Mouse (Mus musculus): ENCODE data around the gene Mdk. TPM values are rescaled to one million over a fixed set of nuclear protein-coding genes. Genes with fewer than 3 reads are reported as not detected.
A peak's percentile ranks its signal among the peaks of the same experiment; 100 is the strongest.

The Mdk gene
- total RNA-seq, 2 experiments from 2014 or later: 3.3 to 3.4 TPM

DNA sequence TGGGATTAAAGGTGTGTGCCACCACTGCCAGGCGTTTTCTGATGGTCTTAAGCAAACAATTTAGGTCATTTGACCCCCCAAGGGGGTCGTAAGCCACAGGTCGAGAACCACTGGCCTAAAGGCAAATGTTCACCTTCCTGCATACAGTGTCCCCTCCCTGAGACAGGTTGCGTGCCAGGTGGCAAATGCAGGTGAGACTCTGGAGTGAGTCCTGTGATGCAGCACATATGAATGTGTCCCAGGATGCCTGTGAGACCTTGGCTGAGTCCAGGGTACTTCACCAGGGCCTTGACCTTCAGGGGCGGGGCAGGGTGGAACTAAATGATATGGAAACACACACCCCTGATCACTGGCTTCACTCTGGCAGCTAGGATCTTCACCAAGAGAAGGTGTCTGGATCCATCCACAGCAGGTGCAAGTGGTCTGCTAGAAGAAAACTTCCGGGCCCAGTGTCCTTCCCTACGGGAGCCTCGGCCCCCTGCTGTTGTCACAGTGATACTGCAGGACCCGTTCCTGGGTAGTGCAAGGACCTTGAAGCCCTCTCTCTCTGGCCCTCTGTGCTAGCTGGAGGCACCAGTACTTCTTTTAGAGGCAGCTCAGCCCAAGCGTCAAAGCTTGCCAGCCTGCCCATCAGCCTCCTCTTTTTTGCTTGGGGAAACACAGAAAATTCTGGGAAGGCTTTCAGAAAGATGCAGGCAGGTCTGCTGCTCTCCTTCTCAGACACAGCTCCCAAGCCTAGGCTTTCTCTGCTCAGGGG is 26.8 kb upstream of the Mdk start:
- peak; percentile 45 for DNase-seq

DNA sequence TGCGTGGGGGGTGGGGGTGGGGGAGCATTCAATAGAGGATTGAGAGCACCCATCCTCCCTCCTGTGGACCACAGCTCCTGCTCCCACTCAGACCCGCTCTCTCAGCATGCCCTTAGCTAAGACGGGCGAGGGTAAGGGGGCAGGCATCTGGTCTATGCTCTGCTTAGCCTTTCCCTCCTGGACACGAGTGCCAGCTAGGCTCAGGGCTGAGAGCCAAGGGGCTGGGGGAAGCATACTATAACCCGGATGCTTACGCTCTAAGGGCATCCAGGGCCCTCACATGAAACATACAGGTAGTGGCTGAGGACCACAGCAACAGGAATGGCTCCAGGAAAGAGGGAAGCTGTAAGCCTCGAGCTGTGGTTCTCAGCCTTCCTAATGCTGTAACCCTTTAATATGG is 26.0 kb upstream of the Mdk start:
- DNase-seq: no peak

DNA sequence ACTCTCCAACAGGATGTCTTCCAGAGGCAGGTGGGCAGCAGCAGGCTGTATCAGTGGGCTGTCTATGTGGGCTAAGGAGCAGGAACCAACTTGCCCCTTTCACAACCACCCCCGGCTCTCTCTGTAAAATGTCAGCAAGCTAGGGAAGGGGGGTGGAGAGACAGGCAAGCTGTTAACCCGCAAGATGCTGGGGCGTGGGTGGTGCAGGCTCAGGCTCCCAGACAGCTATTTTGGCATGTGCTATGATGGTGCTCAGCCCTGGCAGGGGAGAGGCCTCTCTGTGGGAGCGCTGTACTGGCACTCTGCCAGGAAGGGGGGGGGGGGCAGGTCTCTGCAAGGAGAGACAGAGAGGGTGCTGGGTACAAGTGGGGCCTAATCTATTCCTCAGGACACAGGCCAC is 25.0 kb upstream of the Mdk start:
- peak; percentile 30 for DNase-seq

DNA sequence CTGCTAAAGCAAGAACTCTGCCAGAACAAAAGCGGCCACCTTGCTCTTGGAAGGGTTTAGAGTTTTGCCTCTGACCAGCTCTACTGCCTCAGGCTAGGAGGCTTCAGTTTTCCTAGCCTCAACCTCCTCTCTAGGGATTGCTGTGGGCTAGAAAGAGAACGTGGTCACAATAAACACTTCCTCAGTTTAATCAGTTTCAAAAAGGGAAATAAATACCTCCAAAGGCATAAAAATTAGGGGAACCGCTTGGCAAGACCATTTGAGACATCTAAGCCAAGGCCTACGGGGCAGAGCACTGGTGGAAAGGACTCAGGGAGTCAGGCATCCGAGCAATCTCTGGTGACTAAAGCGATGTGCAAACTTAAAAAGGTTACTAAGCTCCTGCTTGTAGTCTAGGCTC is 23.8 kb upstream of the Mdk start:
- DNase-seq: no peak

DNA sequence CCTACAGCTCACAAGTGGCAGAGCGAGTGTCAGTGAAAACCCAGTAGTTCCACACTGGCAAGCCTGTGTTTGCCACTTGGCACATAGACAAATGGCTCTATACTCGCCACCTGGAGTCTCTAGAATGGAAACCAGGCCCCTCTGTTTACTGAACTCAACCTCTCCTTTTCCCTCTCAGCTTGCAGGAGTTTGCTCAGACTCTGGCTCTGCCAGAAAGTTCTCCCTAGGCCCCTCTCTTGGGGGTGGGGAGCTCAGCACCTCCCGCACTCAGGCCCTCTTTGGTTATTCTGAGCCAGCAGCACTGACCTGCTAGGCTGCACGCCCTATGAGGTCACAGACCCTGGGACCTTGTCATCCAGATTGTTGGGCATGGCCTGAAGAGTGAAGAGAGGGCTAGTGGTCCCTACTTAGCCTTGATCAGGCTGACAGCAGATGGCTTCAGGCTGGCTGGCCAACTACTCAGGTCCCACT is 23.1 kb upstream of the Mdk start:
- peak; percentile 6 for DNase-seq

DNA sequence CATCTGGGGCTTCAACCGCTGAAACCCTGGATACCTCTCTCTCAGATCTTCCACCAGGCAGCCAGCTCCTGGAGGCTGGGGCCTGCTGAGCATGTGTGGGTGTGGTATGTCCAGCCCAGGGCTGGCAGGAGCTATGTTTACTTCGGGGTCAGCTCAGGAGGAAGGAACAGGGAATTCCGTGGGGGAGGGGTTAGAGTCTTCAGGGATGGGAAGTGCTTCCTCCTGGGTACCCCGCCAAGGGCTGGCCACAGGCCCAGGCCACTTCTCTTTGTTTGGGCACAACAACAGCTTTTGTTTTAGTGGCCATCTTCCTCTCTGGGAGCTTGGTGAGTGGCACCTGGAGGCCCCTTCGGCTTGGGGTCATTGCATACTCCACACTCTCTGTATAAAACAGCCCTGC is 21.7 kb upstream of the Mdk start:
- peak; percentile 70 for DNase-seq

DNA sequence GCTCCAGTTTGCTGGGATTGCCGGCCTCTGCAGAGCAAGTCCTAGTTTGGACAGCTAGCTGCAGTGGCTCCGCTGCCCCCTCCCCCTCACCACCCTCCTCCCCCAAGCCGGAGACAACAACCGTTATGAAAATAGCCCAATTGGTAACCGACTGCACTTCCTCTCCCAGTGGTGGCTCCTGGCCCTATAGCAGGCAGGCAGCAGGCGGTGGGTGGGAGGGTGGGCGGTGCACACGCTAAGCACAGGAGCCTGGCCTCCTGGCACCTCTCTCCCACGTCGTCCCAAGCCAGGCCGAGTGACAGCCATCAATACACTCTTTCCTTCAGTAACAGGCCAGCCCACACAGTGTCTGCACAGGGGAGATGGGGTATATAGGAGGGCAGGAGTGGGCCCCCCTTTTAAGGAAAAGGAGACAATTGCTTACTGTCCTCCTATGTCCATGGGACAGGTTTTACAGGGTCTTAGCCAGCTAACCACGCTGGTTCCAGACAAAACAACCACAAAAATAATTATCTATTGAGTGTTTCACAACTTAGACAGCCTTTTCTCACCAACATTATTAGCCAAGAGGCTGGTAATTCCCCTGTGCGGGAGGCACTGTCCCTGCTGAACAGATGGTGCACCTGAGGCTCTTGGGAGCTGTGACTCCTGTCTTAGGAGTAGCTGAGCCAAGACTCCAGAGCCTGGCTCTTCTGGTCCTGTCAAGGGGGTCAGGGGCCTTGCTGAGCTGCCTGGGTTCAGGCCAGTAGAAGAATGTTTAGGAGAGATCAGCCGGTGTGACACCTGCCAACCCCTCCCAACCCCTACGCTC is 18.4 kb upstream of the Mdk start:
- peak; percentile 77 for DNase-seq

DNA sequence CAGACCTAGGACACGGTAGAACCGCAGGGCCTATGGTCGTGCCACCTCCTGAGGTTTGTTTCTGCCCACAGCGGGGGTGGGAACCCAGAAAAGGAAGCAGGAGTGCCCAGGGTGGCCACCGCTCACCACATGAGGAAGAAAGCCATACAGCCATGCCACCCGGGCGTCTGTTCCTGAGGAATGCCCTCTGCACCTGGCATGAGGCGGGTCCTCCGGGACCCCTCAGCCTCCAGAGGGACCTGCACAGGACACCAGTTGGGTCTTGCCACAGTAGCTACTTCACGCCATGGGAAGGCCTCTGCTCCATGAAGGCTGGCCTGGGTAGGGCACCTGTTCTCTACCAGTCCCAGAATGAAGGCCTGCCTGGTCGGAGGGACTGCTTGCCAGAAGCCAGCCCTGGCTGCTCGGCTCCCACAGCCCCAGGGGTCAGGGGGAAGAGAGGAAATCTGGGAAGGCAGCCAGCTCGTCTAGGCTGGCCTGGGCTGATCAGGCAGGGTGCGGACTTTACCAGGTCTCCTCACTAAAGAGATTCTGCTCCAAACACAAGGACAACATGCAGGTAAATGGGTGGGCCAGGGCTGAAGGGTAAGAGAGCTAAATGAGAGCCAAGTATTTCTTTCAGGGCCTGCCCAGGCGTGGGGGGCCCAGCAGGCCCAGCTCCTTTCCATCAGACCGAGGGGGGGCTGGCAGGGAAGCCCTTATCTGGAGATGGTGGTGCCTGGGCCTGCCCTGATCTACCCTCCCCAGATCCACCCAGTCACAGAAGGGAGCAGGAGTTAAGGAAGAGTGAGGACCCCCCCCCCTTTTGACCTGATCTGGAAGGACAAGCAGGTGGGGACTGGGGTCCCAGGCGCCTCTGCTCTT is 17.5 kb upstream of the Mdk start:
- peak; percentile 64 for DNase-seq

DNA sequence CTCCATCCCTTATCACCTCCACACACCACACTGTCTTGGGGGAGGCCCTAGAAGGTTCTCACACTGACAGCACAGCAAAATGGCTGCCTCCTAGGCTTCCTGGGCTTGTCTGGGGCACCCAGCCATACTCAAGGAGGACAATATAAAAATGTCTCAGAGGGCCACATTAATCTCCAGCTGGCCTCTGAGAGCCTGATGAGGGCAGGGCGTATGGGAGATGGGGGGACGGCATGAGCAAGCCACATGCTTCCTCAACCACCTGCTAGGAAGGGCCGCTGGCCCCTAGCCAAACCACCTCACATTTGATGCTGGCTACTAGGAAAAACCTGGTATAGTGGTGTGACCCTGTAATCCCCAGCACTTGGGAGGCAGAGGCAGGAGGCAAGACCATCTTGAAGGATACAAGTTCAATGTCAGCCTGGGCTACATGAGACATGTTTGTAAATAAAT is 16.7 kb upstream of the Mdk start:
- peak; percentile 28 for DNase-seq

DNA sequence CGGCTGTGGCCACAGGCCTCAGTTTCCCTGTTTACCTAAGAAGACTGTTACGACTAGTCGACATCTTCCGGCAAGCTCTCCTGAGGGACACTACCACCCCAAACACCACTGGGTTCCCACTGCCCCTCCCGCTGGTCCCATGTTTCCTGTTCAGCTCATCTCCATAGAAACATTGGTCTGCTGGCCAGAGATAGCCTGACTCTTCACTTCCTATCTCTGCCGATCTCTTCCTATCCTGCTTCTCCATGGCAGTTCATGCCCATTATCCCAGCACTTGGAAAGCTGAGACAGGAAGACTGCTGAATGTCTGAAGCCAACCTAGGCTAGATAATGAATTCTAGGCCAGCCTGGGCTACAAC is 16.0 kb upstream of the Mdk start:
- DNase-seq: peak; percentile 36

DNA sequence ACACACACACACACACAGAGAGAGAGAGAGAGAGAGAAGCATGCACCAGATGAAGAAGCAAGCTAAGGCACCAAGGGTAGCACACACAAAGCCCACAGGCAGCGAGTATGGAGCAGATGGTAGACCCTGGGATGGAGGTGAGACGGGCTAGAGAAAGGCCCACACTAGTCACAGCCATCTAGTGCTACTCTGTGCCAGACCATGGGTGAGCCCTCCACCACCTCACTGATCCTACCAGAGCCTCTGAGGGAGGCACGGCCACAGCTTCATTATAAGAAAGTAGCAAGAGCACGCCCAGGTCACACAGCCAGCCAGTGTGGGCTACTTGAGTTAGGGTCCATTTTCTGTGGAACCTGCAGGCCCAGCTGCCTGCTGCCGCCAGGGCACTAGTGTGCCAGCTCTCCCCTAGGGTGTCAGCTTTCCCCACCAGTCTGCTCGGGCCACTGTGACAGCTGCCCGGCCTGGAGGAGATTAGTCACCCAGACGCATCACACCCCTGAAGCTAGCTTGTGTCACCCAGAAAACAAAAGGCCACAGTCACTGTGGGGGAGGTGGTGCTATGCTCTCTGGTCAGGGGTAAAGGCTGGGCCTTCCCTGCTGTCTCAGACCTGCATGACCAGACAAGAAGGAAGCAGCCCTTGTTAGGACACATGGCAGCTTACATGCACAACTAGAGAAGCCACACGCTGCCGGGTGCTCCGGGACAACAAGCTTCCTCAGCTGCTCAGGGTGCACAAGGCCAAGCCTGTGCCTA is 15.5 kb upstream of the Mdk start:
- peak; percentile 68 for DNase-seq

DNA sequence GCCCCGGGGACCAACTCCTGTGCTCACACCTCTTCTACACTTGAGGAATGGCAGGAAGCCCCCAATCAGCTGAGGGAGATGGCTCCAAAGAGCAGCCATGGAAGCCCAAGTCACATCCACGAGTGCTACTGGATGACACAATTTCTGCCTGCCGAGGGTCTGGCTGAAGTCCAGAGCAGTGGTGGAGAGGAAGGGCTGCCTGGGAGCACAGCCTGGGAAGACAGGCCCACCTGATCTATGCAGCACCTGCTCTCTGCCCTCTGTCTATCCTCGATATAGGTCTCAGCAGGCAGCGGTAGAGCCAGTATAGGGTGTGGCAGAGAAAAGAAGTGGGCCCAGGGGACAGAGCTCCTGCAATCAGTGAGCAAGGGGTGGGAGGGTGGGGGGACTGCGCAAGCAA is 14.7 kb upstream of the Mdk start:
- DNase-seq: peak; percentile 30

DNA sequence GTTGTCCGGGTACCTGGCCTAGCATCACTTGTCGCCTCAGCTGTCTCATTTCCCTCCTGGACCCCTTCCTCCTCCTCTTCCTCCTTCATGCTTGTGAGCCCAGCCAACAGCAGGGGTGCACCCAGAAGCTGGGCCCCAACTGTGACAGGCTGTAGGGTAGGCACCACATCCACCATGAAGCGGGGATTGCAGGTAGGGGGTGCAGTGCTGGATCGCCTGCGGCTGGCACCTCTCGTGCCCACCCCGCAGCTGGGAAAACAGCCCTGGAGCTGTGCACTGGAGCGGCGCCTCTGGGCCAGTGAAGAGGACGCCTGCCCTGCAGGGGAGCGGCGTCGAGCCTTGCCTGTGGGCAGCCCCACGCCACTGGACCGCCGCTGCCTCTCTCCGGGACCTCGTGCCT is 13.4 kb upstream of the Mdk start, which contains the start of gene Gm9821:
Gene Gm9821 (plus strand): TSS at position 221 of the 400 bp plus-strand sequence.
- DNase-seq: peak; percentile 5

DNA sequence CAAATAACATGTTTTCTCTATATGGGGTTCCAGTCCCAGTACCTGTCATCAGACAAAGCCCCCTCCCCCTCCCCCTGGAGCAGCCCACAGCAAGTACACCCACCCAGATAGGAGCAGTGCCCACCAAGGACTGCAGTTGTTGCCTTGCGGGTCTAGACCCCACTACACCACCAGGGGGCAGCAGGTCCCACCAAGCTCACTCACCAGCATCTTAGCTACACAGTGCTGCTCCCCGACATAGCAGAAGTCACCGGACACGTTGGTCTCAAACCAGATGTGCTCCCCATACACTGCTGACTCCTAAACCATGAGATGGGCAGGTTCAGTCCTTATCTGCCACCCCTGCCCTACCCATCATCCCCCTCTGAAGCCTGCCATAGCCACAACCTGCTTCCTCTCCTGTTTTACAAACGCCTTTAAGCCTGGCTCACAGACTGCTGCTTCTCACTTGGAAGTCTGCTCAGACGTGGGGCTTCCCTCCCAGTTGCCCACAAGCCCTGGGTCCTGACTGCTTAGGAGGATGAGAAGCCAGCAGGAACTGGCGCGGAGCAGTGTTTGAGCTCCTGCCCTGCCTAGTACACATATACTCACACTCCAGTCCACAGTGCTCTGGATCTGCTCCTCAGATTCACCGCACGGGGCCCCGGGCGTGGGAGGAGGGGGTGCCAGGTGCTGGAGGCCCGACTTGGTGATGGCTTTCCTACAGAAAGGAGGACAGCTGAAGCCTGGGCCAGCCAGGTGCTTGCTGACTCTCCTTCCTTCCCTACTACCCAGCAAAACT is 12.3 kb upstream of the Mdk start:
- peak; percentile 72 for DNase-seq

DNA sequence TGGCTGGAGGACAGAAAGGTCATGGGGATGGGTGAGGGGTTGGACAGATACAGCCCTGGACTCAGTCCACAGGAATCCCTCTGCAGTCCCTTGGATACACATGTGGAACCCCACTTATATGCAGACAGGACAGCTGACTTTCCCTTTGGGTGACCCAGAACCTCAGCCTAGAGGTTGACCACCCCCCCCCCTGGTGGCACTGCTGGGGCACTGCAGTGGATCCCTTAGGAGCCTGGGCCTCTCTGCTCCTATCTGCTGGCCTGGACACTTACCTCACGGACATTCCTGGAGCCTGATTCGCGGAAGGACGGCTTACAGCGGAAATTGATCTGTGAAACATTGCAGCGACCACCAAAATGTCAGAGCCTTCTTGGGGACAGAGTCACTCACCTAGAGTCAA is 10.3 kb upstream of the Mdk start:
- peak; percentile 5 for DNase-seq

DNA sequence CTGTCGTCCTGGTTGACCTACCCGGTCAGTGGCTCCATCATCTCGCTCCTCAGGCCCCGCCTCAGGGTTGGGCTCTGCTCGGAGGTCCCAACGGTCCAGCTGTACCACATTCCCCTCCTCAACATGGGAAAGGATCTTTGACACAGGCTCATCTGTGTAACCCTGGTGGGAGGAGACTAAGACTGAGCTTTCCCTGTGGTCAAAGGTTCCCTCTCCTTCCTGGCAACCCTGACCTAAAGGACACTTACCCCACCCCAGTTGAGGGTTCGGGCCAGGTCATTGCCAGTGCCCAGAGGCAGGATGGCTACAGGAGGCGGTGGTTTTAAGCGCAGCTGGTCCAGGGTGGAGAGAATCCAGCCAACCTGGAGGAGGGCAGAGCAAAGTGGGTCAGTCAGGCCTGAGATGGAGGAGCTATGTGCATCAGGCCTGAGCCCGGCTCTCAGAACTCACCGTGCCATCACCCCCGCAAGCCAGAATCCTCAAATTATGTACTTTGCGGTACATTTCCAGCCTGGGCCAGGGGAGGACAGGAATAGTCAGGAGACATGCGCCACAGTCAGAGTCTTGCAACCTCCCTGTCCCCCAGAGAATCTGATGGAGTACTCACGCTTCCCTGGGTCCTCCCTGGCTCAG is 7.3 kb upstream of the Mdk start:
- no peak for DNase-seq

DNA sequence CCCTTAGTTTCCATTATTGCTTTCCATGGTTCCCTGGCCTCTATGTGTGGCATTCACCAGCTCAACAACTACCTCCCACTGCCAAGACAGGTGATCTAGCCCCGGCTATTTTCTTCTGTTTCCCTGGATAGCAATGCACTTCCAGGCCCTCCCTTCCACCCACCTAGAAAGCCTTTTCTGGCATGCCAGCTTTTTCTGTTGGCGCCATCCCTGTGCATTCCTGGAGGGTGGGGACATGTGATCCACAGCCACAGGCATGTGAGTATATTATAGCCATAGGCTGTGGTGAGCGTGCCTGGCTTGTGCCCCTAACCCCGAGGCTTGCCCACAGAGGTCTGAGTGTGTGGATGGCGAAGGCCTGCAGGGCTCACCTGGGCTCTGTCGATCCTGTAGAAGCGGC is 4.1 kb upstream of the Mdk start:
- peak; percentile 5 for DNase-seq

DNA sequence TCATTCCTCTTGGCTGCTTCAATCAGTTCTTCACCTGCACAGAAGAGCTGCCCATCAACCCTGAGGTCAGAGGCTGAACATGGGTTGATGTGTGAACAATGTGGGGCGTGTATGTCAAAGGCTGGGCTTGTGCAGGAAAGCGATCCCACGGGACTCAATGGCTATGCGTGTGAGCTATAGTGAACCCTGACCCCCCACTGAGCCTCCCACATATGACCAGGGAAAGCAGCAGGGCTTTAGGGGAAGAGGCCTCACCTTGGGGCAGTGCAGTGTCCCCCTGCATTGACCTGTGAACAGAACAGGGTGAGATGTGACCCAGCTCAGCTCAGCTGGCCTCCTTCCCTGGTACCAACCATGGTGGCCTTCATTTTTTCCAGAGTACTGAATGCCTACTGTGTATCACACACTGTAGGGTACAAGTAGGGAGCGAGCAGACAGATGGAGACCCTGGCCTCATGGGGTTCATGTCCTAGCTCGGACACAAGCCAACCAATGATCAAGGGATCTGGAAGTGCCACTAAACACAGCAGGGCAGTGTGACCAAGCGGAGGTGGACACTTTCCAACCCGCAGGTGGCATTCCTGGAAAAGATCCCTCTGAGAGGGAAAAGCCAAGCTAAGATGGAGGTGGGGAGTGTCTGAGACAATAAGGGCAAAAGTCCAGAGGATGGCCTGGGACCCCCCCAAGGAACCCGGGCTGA is 2.9 kb upstream of the Mdk start:
- no peak for DNase-seq

DNA sequence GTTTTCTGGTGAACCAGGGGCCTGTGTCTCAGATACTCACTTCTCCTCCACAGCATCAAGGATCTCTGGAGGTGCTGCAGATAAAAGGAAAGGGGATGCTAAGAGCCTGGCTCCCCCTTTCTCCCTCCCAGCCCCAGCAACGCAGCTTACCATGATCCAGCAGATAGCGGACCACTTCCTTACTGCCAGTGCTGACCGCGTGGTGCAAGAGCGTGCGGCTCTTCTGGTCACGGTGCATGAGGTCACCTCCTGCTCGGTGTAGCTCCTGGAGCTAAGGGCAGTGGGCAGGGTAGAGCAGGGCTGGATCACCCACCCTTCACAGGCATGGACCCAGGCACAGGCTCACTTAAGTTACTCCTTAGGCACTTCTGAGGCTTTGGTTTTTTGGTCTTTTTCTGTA is 1.9 kb upstream of the Mdk start:
- DNase-seq: no peak

DNA sequence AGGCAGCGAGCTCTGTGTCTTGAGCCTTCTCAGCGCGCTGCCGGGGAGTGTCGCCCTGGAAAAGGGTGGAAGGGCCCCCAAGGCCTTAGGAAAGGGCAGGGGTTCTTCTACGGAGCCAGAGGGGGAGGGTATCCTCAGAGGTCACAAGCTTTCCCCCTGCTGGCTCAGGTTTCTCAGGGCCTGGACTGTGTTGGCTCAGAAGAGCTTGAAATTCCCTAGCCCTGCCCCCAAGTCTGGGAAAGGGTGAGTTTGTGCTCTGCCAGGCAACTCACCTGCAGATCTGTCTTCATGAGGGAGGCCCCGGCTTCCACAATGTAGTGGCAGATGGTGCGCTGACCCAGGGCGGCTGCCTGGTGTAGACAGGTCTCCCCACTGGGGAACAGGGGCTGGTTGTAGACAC is 1.4 kb upstream of the Mdk start:
- DNase-seq: no peak
